15 mouse cellular contexts compared by ENCODE assay signal in genomic region chr14:86677015-86677414, GRCm38 (mm10).
DNase-seq lines count a peak whose midpoint lies in the region; ATAC-seq and TF ChIP-seq lines count a peak whose summit lies in the region.
"Had no signal": no experiment of that assay in that cellular context is flagged by ENCODE, and none has a peak within 500 bp of the region (broad histone marks: within the 10 kb centered on the region; RNA-seq: fewer than 3 reads in every experiment).

No protein-coding gene starts in this region.

- peak; percentile 33 to 52 for DNase-seq in left cerebral cortex, postnatal 25 days (ENCODE audit: low spot score in 2 of 2)
- no peak for DNase-seq in left cerebral cortex, adult 8-10 months (ENCODE audit: low spot score in 2 of 2)
- peak; percentile 52 for DNase-seq in brain, adult 2 months (ENCODE audit: low read depth, low spot score)
- DNase-seq in hindbrain, postnatal 0 days (ENCODE audit: low spot score) = peak; percentile 37
- no peak for DNase-seq in thymus, postnatal 10 days (ENCODE audit: low spot score in 2 of 2)
- no peak for DNase-seq in spleen, postnatal 14 days (ENCODE audit: low spot score in 2 of 2)
- no peak for DNase-seq in frontal cortex, postnatal 14 days (ENCODE audit: low spot score in 2 of 2)
- DNase-seq: adrenal gland, adult 2 months; cerebellum, adult 8-10 months; lung, postnatal 36 days; thymus, postnatal 14 days had no signal

- intact Hi-C loops in left cerebral cortex, postnatal 25 days (cut with DNase I) = loop anchor here (2.0 to 10.0 kb wide), 3 partner anchors 72 to 638 kb away; no protein-coding TSS in a partner anchor

- H3K4me3 ChIP-seq in forebrain, embryonic 16.5 days (replicated peaks; ENCODE audit: low read length) = no peak overlapping the region
- H3K4me3 ChIP-seq in hindbrain, postnatal 0 days (ENCODE audit: low read length) = no peak overlapping the region
- H3K4me3 ChIP-seq: heart, embryonic 15.5 days; limb, embryonic 13.5 days; liver, embryonic 15.5 days had no signal

- no peak overlapping the region for H3K4me2 ChIP-seq in forebrain, embryonic 16.5 days (ENCODE audit: low read length)
- peak overlapping the region; percentile 31 for H3K4me2 ChIP-seq in hindbrain, postnatal 0 days (ENCODE audit: low read depth, low read length)
- H3K4me2 ChIP-seq: heart, embryonic 15.5 days; limb, embryonic 13.5 days; liver, embryonic 15.5 days had no signal

- no peaks in the 10 kb centered on the region for H3K27me3 ChIP-seq in forebrain, embryonic 16.5 days (replicated peaks; ENCODE audit: control insufficient read depth, insufficient read depth, low read length)
- H3K27me3 ChIP-seq in hindbrain, postnatal 0 days (ENCODE audit: insufficient read depth, low read length) = no peaks in the 10 kb centered on the region
- H3K27me3 ChIP-seq: heart, embryonic 15.5 days; limb, embryonic 13.5 days; liver, embryonic 15.5 days had no signal

- ATAC-seq in forebrain, embryonic 16.5 days = peak; percentile 80; the same call in 1 of the 2 replicates
- 0 out of 2 replicates have a peak, but pooled peaks have one; percentile 53 for ATAC-seq in hindbrain, postnatal 0 days

- H3K27ac ChIP-seq in forebrain, embryonic 16.5 days (ENCODE audit: low read length) = no peak overlapping the region
- H3K27ac ChIP-seq in hindbrain, postnatal 0 days = 0 out of 2 replicates have a peak overlapping the region, but pooled peaks have one; percentile 26
- H3K27ac ChIP-seq: heart, embryonic 15.5 days; limb, embryonic 13.5 days; liver, embryonic 15.5 days had no signal

- H3K36me3 ChIP-seq in forebrain, embryonic 16.5 days (ENCODE audit: control insufficient read depth, insufficient read depth) = no peaks in the 10 kb centered on the region
- H3K36me3 ChIP-seq in hindbrain, postnatal 0 days (ENCODE audit: insufficient read depth, low read length) = no peaks in the 10 kb centered on the region
- H3K36me3 ChIP-seq: heart, embryonic 15.5 days; limb, embryonic 13.5 days; liver, embryonic 15.5 days had no signal

- H3K4me1 ChIP-seq in forebrain, embryonic 16.5 days (replicated peaks; ENCODE audit: control insufficient read depth, insufficient read depth, low read length) = peaks cover 6% of the 10 kb centered on the region
- no peaks in the 10 kb centered on the region for H3K4me1 ChIP-seq in hindbrain, postnatal 0 days (ENCODE audit: insufficient read depth, low read length)
- H3K4me1 ChIP-seq: heart, embryonic 15.5 days; limb, embryonic 13.5 days; liver, embryonic 15.5 days had no signal

- no peaks in the 10 kb centered on the region for H3K9me3 ChIP-seq in forebrain, embryonic 16.5 days (ENCODE audit: control insufficient read depth, low read length)
- H3K9me3 ChIP-seq in hindbrain, postnatal 0 days (ENCODE audit: low read length) = no peaks in the 10 kb centered on the region
- H3K9me3 ChIP-seq: heart, embryonic 15.5 days; limb, embryonic 13.5 days; liver, embryonic 15.5 days had no signal

- H3K9ac ChIP-seq in forebrain, embryonic 16.5 days (replicated peaks; ENCODE audit: low read depth, low read length) = no peak overlapping the region
- no peak overlapping the region for H3K9ac ChIP-seq in hindbrain, postnatal 0 days (replicated peaks; ENCODE audit: low read length)
- H3K9ac ChIP-seq: heart, embryonic 15.5 days; limb, embryonic 13.5 days; liver, embryonic 15.5 days had no signal

- WGBS in forebrain, embryonic 16.5 days = 5% methylated on average over 6 of the region's 6 CpGs
- WGBS in hindbrain, postnatal 0 days = 18% methylated on average over 6 of the region's 6 CpGs

- no peak for TF ChIP-seq CTCF in hindbrain, postnatal 0 days (IDR thresholded peaks at IDR 0.05; ENCODE audit: low read depth)

Comparison
In these comparisons a context has a peak if more than half of its experiments do, and no peak if none do; other contexts are left out.
1. DNase-seq: peak in left cerebral cortex, postnatal 25 days (2 of 2), brain, adult 2 months (single experiment) and hindbrain, postnatal 0 days (single experiment); none in left cerebral cortex, adult 8-10 months (0 of 2), thymus, postnatal 10 days (0 of 2), spleen, postnatal 14 days (0 of 2) and frontal cortex, postnatal 14 days (0 of 2).